Mouse (Mus musculus): Measurements from ENCODE around the gene Stx2. TPM values are rescaled to one million over a fixed set of nuclear protein-coding genes. Genes with fewer than 3 reads are reported as not detected.
A peak's percentile ranks its signal among the peaks of the same experiment; 100 is the strongest.

Stx2 gene
- polyA plus RNA-seq, 1 experiment from 2014 or later: 18.0 TPM

DNA sequence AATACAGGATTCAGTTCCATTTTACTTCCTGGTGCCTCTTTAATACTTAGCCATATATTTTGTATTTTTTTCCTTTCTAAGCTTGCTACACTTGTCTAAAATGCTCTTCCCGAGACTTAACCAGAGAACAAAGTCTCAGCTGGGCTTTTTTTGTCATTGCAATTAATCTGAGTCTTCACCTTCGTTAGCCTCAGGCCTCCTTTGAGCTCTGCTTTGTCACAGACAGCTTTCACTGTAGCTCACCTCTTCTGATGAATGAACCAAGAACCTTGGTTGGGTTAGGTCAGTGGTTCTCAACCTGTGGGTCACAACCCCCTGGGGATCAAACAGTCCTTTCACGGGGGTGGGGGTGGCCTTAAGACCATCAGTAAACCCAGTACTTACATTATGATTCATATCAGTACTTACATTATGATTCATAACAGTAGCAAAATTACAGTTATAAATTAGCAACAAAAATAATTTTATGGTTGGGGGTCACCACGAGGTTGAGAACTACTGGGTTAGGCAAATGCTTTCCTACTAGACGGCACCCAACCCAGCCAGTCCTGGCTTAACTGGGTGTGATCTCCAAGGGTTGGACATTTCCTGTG lies 20.9 kb upstream of the Stx2 start:
- Histone ChIP-seq H3K27me3 (replicated peaks; ENCODE audit: control insufficient read depth, insufficient read depth, low read length) (no peaks in the 10 kb centered on the region), H3K9ac (replicated peaks; ENCODE audit: low read depth, low read length) (no peak overlapping the region), H3K4me2 (ENCODE audit: low read length) (no peak overlapping the region), H3K4me1 (replicated peaks; ENCODE audit: control insufficient read depth, insufficient read depth, low read length) (no peaks in the 10 kb centered on the region), H3K9me3 (ENCODE audit: control insufficient read depth, low read length) (0 out of 2 replicates have a peak, but pooled peaks cover 3% of the 10 kb centered on the region), H3K27ac (ENCODE audit: low read length) (no peak overlapping the region), H3K4me3 (replicated peaks; ENCODE audit: low read length) (no peak overlapping the region), H3K36me3 (ENCODE audit: control insufficient read depth, insufficient read depth) (peaks cover 3% of the 10 kb centered on the region; the same call in 1 of the 2 replicates)
- WGBS: 55% methylated on average over 5 of the region's 5 CpGs
- no peak for ATAC-seq

DNA sequence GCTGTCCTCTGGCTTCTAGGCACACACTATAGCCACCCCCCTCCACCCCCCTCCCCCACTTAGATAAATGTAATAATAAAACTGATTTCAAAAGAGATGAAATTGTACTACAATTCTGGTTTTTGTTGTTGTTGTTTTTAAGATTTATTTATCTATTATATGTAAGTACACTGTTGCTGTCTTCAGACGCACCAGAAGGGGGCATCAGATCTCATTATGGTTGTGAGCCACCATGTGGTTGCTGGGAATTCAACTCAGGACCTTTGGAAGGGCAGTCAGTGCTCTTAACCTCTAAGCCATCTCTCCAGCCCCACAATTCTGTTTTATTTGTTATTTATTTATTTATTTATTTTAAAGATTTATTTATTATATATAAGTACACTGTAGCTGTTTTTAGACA lies 18.3 kb upstream of the Stx2 start:
- Histone ChIP-seq H3K27ac (ENCODE audit: low read length) (no peak overlapping the region), H3K27me3 (replicated peaks; ENCODE audit: control insufficient read depth, insufficient read depth, low read length) (no peaks in the 10 kb centered on the region), H3K4me3 (replicated peaks; ENCODE audit: low read length) (no peak overlapping the region), H3K4me2 (ENCODE audit: low read length) (no peak overlapping the region), H3K36me3 (ENCODE audit: control insufficient read depth, insufficient read depth) (peaks cover 3% of the 10 kb centered on the region), H3K9me3 (ENCODE audit: control insufficient read depth, low read length) (no peaks in the 10 kb centered on the region), H3K4me1 (replicated peaks; ENCODE audit: control insufficient read depth, insufficient read depth, low read length) (peaks cover 8% of the 10 kb centered on the region), H3K9ac (replicated peaks; ENCODE audit: low read depth, low read length) (no peak overlapping the region)
- no peak for ATAC-seq
- 85% methylated on average over 1 of the region's 1 CpGs for WGBS

DNA sequence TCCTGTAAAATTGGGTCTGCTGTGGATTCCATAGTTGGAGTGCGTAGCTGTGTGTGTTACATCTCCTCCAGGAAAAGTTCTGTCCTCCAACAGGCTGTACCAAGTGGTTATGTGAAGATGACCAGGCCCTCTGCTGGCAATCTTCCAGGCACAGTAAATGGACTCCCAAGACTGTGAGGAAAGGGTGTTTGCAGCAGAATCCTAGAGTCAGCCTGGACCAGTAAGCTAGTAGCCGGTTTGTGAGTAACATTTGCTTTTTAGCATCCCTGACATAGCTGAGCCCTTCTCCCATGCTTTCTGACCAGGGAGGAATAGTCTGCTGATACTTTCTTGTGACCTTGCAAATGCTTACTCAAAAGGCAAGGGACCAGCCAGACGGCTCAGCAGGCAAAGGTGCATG lies 17.8 kb upstream of the Stx2 start:
- peaks cover 3% of the 10 kb centered on the region for H3K36me3 ChIP-seq (ENCODE audit: control insufficient read depth, insufficient read depth)
- H3K27ac ChIP-seq (ENCODE audit: low read length): no peak overlapping the region
- peaks cover 13% of the 10 kb centered on the region for H3K4me1 ChIP-seq (replicated peaks; ENCODE audit: control insufficient read depth, insufficient read depth, low read length)
- no peak overlapping the region for H3K4me3 ChIP-seq (replicated peaks; ENCODE audit: low read length)
- ATAC-seq: no peak
- no peaks in the 10 kb centered on the region for H3K27me3 ChIP-seq (replicated peaks; ENCODE audit: control insufficient read depth, insufficient read depth, low read length)
- no peak overlapping the region for H3K9ac ChIP-seq (replicated peaks; ENCODE audit: low read depth, low read length)
- H3K9me3 ChIP-seq (ENCODE audit: control insufficient read depth, low read length): no peaks in the 10 kb centered on the region
- 90% methylated on average over 3 of the region's 3 CpGs for WGBS
- H3K4me2 ChIP-seq (ENCODE audit: low read length): no peak overlapping the region

- Histone ChIP-seq H3K36me3 (ENCODE audit: control insufficient read depth, insufficient read depth) (peaks cover 3% of the 10 kb centered on the region), H3K27me3 (replicated peaks; ENCODE audit: control insufficient read depth, insufficient read depth, low read length) (no peaks in the 10 kb centered on the region), H3K27ac (ENCODE audit: low read length) (no peak overlapping the region), H3K9ac (replicated peaks; ENCODE audit: low read depth, low read length) (no peak overlapping the region), H3K4me2 (ENCODE audit: low read length) (no peak overlapping the region), H3K4me3 (replicated peaks; ENCODE audit: low read length) (no peak overlapping the region), H3K9me3 (ENCODE audit: control insufficient read depth, low read length) (no peaks in the 10 kb centered on the region), H3K4me1 (replicated peaks; ENCODE audit: control insufficient read depth, insufficient read depth, low read length) (peaks cover 13% of the 10 kb centered on the region)
- WGBS: 81% methylated on average over 2 of the region's 2 CpGs
- no peak for ATAC-seq
Measured at GRCm38 (mm10) chr5:129025725-129026124, 17.4 kb upstream of the Stx2 start.

- peaks cover 13% of the 10 kb centered on the region for H3K4me1 ChIP-seq (replicated peaks; ENCODE audit: control insufficient read depth, insufficient read depth, low read length)
- H3K27me3 ChIP-seq (replicated peaks; ENCODE audit: control insufficient read depth, insufficient read depth, low read length): no peaks in the 10 kb centered on the region
- no peaks in the 10 kb centered on the region for H3K9me3 ChIP-seq (ENCODE audit: control insufficient read depth, low read length)
- H3K27ac ChIP-seq (ENCODE audit: low read length): no peak overlapping the region
- ATAC-seq: no peak
- peaks cover 3% of the 10 kb centered on the region for H3K36me3 ChIP-seq (ENCODE audit: control insufficient read depth, insufficient read depth)
- no peak overlapping the region for H3K4me2 ChIP-seq (ENCODE audit: low read length)
- 37% methylated on average over 2 of the region's 2 CpGs for WGBS
- H3K4me3 ChIP-seq (replicated peaks; ENCODE audit: low read length): no peak overlapping the region
- H3K9ac ChIP-seq (replicated peaks; ENCODE audit: low read depth, low read length): no peak overlapping the region
Measured at GRCm38 (mm10) chr5:129025048-129025447, 16.7 kb upstream of the Stx2 start.

- Histone ChIP-seq H3K36me3 (ENCODE audit: control insufficient read depth, insufficient read depth) (peaks cover 3% of the 10 kb centered on the region), H3K4me1 (replicated peaks; ENCODE audit: control insufficient read depth, insufficient read depth, low read length) (peaks cover 16% of the 10 kb centered on the region), H3K4me2 (ENCODE audit: low read length) (peak overlapping the region; percentile 92), H3K4me3 (replicated peaks; ENCODE audit: low read length) (peak overlapping the region; percentile 91), H3K27ac (ENCODE audit: low read length) (peak overlapping the region; percentile 97), H3K27me3 (replicated peaks; ENCODE audit: control insufficient read depth, insufficient read depth, low read length) (no peaks in the 10 kb centered on the region), H3K9me3 (ENCODE audit: control insufficient read depth, low read length) (no peaks in the 10 kb centered on the region), H3K9ac (replicated peaks; ENCODE audit: low read depth, low read length) (peak overlapping the region; percentile 92)
- 7% methylated on average over 28 of the region's 28 CpGs for WGBS
- ATAC-seq: peak; percentile 6; the same call in 1 of the 2 replicates
Measured at GRCm38 (mm10) chr5:129020731-129021130, 12.4 kb upstream of the Stx2 start.

- Histone ChIP-seq H3K27me3 (replicated peaks; ENCODE audit: control insufficient read depth, insufficient read depth, low read length) (no peaks in the 10 kb centered on the region), H3K4me1 (replicated peaks; ENCODE audit: control insufficient read depth, insufficient read depth, low read length) (peaks cover 16% of the 10 kb centered on the region), H3K9me3 (ENCODE audit: control insufficient read depth, low read length) (no peaks in the 10 kb centered on the region), H3K27ac (ENCODE audit: low read length) (peak overlapping the region; percentile 97), H3K36me3 (ENCODE audit: control insufficient read depth, insufficient read depth) (peaks cover 3% of the 10 kb centered on the region; the same call in 1 of the 2 replicates), H3K4me2 (ENCODE audit: low read length) (peak overlapping the region; percentile 92), H3K4me3 (replicated peaks; ENCODE audit: low read length) (peak overlapping the region; percentile 91), H3K9ac (replicated peaks; ENCODE audit: low read depth, low read length) (peak overlapping the region; percentile 92)
- WGBS: under 1% methylated on average over 51 of the region's 56 CpGs
- peak; percentile 79 for ATAC-seq
Measured at GRCm38 (mm10) chr5:129020300-129020668, 11.9 kb upstream of the Stx2 start.

- Histone ChIP-seq H3K4me1 (replicated peaks; ENCODE audit: control insufficient read depth, insufficient read depth, low read length) (peaks cover 16% of the 10 kb centered on the region), H3K4me3 (replicated peaks; ENCODE audit: low read length) (peak within 1 kb of the TSS; percentile 91), H3K9me3 (ENCODE audit: control insufficient read depth, low read length) (no peaks in the 10 kb centered on the region), H3K9ac (replicated peaks; ENCODE audit: low read depth, low read length) (peak within 1 kb of the TSS; percentile 92), H3K4me2 (ENCODE audit: low read length) (peak within 1 kb of the TSS; percentile 92), H3K36me3 (ENCODE audit: control insufficient read depth, insufficient read depth) (peaks cover 3% of the 10 kb centered on the region; the same call in 1 of the 2 replicates), H3K27ac (ENCODE audit: low read length) (peak within 1 kb of the TSS; percentile 97), H3K27me3 (replicated peaks; ENCODE audit: control insufficient read depth, insufficient read depth, low read length) (no peaks in the 10 kb centered on the region)
- ATAC-seq: peak; percentile 93
- WGBS: under 1% methylated on average over 82 of the region's 102 CpGs
Measured at GRCm38 (mm10) chr5:129019497-129020299, 11.3 kb upstream of the Stx2 start, which contains the start of gene Ran. TSS of gene Ran (plus strand) at chr5:129020069.

DNA sequence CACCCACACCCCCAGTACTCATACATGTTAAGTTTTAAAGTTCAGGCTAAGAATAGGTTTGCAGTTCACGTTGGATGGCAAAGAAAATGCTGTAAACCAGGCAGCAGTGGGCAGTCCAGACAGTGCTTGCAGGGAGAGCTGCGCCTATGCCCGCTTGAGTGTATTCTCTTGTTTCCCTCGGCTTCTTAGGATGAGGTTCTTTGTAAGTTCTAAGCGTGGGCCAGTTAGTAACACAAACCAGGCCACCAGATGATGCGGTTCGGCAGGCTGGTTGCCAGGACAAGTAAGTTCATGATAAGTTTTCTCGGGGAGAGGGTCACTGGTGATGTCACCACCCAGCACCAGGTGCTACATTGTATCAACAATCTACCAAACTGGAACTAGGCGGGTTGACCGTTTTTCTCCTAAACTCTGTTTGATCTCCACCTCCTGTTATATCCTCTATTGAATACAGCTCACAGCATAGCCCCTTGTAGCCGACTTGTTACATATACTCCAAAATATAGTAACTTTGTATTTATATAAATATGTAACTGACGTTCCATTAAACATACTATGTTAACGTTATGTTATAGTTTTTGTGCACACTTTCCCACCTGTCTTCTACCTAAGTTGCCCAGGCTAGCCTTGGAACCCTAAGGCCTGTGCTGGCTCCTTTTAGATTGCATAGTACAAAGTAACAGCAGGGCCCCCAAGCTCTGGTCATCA lies 10.6 kb upstream of the Stx2 start:
- Histone ChIP-seq H3K27me3 (replicated peaks; ENCODE audit: control insufficient read depth, insufficient read depth, low read length) (no peaks in the 10 kb centered on the region), H3K27ac (ENCODE audit: low read length) (peak overlapping the region; percentile 95), H3K9me3 (ENCODE audit: control insufficient read depth, low read length) (no peaks in the 10 kb centered on the region), H3K4me2 (ENCODE audit: low read length) (peak overlapping the region; percentile 62), H3K9ac (replicated peaks; ENCODE audit: low read depth, low read length) (peak overlapping the region; percentile 70), H3K4me1 (replicated peaks; ENCODE audit: control insufficient read depth, insufficient read depth, low read length) (peaks cover 16% of the 10 kb centered on the region), H3K4me3 (replicated peaks; ENCODE audit: low read length) (peak overlapping the region; percentile 91), H3K36me3 (ENCODE audit: control insufficient read depth, insufficient read depth) (no peaks in the 10 kb centered on the region; the same call in 1 of the 2 replicates)
- no peak for ATAC-seq
- 89% methylated on average over 13 of the region's 13 CpGs for WGBS
